Mouse (Mus musculus): ENCODE measurements at regions not wholly inside any gene's neighbourhood (a gene's known extent, or its start where the extent isn't known, plus 50 kb on each side); places are given as distances from the start of the nearest gene placed in this dataset.

DNA sequence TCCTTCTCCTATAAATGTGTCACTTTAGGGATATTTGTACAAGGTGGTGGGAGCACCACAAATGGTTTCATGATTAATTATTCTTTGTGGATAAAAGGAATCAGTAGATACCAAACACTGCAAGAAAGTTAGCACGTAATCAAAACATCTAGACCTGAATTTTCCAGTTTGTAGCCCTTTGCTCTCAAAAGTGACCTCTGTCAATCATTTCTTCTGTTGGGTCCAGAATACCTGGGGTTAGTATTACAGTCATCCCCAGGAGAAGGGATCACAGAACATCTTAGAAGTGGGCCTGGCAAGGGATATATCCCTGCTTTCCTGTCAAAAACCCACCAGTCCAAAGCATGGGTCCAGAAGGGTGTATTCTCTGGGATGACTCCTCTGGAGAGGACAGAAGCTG, 122.1 kb upstream of the Zmiz1 start:
- CTCF ChIA-PET = no interaction called here

DNA sequence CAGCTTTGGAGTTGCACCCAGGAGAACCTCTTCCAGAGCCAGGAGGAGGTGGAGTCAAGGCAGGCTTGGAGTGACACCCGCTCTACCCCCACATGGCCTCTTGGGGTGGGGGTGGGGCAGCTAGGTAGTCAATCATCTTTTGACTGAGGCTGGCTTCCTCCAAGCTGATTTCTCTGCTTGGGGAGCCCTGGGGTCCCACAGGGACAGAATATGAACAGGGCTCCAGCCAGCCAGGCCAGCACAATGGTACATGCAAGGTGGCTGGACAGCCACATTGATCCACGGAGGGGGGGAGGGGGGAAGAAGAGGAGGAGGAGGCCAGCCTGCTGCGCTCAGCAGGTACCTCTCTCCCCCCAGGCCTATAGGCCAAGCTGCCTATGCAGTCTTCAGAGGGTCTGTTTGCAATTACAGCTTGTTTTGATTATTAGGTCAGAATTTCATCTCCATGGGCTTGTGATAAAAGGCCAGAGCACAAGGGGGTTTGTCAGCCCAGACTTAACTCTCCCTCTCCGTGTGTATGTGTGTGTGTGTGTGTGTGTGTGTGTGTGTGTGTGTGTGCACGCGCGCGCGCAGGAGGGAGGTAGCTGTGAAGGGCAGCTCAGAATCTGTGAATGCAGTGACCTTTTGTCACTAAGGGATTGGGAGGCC, 120.5 kb upstream of the Zmiz1 start:
- CTCF ChIA-PET = no interaction called here

GRCm38 (mm10) chr14:25340845-25341244, 118.1 kb upstream of the Zmiz1 start:
- CTCF ChIA-PET = no interaction called here

GRCm38 (mm10) chr14:25341848-25342427, 117.0 kb upstream of the Zmiz1 start:
- CTCF ChIA-PET = no interaction called here

DNA sequence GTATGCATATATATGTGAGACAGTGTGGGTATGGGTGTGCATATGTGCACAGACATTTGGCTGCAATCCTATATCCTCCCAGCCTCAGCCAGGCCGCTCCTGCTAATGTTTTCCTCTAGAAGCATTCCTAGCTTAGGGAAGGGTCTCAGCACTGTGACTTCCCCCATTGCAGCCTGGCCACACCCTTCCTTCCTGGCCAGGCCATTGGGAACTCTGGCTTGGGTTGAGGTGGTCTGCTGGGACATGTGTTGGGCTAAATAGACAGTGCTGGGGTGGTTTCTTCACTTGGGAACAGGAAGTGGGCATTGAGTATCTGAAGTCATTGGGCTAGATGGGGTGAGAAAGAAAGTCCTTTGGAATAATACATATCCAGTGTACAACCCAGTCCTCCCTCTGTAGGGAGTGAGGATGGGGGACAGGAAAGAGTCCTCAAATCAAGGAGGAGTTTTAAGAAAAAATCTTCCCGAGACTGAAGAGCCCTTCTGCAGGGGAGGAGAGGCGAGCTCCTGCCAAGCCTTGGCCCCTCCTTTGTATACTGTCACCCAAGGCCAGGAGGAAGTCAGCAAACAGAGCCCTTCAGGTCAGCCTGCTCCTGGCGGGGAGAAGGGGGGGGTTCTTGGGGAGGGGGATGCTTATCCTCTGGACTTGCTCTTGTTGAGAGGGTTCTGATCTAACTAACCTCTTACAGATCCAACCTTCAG, 116.0 kb upstream of the Zmiz1 start:
- CTCF ChIA-PET = no interaction called here

GRCm38 (mm10) chr14:25345995-25346394, 113.0 kb upstream of the Zmiz1 start:
- CTCF ChIA-PET = no interaction called here

DNA sequence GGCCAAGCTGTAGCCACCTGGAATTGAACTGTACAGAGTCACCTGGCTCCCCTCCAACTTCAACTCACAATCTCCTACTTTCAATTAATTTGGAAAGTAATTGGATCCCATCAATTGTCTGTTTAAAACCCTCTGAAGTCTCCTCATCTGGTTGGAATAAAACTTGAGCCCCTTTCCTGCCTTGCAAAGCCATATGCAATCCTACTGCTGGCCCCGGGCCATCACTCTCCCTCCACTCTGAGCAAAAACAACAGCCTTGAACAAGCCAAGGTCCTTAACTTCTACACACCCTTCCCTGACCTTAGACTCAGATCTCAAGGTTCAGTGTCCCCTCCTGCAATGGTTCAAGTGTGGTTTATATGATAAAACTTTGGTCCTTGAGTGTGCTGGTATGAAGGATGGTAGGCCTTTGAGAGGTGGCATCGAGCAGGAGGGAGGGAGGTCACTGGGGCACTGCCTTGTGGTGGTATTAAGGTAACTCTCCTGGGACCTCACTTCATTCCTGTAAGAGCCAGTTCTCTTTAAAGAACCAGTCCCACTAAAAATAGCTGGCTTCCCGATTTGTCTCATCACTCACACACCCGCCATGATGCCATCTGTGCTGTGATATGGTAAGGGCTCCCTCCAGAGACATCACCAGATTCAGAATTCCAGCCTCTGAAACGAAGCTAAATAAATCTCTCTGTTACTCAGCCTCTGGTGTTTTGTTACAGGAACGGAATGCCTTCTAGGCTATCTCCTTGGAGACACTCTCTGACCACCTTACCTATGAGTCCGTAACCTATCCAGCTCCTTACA, 112.0 kb upstream of the Zmiz1 start:
- CTCF ChIA-PET = interaction anchor here (0.5 kb wide), 1 partner anchor 324 kb away, joined by 3 read pairs; no protein-coding TSS in a partner anchor

- CTCF ChIA-PET = interaction anchor here (0.6 kb wide), 1 partner anchor 85 kb away, joined by 3 read pairs; no protein-coding TSS in a partner anchor
These were observed 108.6 kb upstream of the Zmiz1 start for GRCm38 (mm10) chr14:25350282-25350964.

DNA sequence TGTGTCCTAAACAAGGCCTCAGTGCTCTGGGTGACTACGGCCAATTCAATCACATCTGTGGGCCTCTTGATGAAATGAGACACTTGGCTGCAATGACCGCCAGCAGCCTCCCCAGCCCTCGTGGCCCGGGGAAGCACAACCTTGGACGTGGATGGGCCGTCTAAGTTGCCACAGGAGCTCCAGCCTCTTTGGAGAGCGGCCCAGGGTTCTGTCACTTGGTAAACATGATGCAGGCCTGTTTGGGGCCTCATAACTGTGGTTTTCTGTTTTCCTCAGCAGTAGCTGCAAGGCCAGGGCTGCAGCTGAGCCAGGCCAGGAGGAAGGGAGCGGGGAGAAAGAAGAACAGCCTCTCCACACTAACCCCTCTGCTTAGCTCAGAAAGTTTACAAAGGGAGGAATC, 105.2 kb upstream of the Zmiz1 start:
- CTCF ChIA-PET = no interaction called here

- CTCF ChIA-PET = no interaction called here
These were observed 104.6 kb upstream of the Zmiz1 start for GRCm38 (mm10) chr14:25354288-25354850.

DNA sequence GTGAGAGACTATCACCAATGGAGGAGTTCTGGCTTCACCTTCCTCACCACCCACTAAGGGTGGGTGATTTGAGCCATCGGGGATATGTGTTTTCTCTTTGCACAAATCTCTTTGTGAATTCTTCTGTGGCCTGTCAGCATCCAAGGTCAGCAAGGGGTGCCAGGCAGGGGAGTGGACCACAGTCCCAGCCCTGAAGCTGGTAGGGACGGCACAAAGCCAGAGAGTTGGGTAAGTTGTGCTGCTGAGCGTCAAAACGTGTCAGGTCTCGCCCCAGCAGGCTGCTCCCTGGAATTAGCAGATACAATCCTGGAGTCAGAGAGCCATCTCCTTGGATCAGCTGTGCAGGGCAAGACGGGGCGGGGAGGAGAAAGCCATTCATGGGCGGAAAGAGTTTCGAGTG, 101.2 kb upstream of the Zmiz1 start:
- CTCF ChIA-PET = no interaction called here

- CTCF ChIA-PET = no interaction called here
These were observed 99.1 kb upstream of the Zmiz1 start for GRCm38 (mm10) chr14:25359824-25360294.

DNA sequence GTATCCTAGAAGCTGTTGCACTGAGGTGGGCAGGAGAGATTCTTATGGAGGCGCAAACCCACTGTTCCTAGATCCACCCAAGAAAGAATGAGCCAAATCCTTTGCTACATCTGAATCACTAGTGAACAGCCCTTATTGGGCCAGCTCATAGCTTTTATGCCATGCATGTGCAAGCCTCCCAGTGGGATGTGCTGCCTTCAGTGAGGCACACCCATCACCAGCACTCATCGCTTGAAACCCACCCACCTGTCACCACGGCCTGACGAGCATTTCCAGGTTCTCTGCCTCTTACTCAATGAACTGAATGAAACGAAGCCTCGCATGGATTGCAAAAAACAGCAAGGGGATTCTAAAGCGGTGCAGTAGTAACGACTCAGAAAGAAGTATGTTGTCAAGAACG, 98.3 kb upstream of the Zmiz1 start:
- CTCF ChIA-PET = no interaction called here

DNA sequence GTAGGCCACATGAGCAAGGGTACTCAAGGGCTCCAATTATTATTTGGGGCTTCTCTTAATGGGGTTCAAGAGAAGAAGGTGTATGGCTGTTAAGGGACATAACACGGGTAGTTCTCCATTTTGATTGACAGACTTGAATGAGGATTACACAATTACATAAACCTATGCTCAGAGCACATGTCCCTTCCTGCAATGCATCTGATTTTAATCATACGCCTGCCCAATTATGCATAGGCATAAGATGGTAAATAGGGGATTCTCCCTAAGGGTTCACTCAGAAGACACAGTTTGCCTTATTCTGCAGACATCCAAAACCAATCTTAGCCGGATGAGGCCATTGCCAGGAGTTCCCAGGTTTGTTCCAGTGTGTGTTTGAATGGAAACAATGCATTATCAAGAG, 97.9 kb upstream of the Zmiz1 start:
- CTCF ChIA-PET = no interaction called here

DNA sequence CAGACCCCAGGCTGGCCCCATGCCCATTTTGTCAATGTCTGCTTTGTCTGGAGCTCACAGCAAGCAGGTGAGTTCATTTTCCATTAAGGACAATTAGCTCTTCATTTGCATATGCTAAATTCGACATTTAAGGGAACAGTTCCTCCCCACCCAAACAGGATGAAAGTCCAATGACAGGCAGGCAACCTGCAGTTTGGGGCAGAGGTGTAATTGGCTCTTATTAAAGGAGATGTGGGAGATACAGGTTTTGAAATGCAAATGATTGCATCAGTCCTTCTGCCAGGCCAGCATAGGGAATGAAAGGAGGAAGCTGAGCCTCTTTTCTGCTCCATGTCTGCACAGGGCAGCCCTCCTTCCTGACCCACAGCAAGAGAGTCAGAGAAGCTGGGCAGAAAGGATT, 96.2 kb upstream of the Zmiz1 start:
- CTCF ChIA-PET = no interaction called here

GRCm38 (mm10) chr14:25365226-25365800, 93.7 kb upstream of the Zmiz1 start:
- CTCF ChIA-PET = no interaction called here

GRCm38 (mm10) chr14:25366009-25366408, 93.0 kb upstream of the Zmiz1 start:
- CTCF ChIA-PET = no interaction called here

DNA sequence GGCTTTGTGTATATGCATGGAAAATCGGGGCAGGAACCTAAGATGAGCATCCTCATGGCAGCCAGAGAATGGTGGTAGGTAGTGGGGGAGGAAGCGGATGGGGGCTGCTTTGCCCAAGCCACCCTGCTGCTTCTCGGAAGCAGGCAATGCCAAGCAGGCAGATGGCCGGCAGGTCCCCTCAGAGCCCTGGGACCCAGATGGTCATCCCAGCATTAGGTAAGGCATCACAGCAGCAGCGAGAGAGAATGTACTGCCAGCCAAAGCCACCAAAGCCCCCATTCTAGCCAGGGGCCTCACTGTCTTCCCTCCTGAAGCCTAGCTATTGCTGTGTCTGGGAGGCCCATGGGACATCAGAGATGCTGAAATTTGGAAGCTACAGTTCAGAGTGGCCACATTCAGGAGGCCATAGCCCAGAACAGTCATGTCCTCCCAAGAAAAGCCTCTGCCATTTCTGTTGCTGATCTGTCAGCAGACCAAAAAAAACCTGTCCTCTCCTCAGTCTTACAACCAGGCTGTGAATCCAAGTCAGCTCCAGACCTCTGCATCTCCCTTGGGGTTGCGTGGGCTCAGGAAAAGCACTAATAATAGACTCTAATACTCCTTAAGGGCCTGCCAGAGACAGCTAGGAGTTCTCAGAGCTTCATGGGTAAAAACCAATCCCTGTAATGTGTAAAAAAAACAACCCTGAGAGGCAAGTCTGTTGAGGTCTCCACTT, 88.5 kb upstream of the Zmiz1 start:
- CTCF ChIA-PET = interaction anchor here (0.7 kb wide), 1 partner anchor 27 kb away, joined by 3 read pairs; no protein-coding TSS in a partner anchor

- CTCF ChIA-PET = no interaction called here
These were observed 88.0 kb upstream of the Zmiz1 start for GRCm38 (mm10) chr14:25371021-25371400.

DNA sequence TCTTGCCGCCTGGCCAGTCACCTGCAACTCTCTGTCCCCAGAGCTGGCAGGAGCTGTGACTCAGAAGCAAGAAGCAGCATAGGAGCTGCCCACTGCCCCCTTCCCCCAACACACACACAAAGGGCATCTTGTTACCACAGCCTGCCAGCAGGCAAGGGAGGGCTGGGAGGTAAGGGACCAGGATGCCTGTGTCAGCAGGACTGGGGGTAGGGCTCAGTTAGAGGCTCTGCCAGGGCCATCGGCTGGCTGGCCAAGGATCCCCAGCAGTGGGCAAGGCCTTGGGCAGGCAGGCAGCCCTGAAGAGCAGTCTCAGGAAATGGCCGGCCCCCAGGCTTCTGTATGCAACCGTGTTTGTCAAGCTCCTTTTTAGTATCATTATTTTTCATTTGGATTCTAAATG, 87.3 kb upstream of the Zmiz1 start:
- CTCF ChIA-PET = no interaction called here

DNA sequence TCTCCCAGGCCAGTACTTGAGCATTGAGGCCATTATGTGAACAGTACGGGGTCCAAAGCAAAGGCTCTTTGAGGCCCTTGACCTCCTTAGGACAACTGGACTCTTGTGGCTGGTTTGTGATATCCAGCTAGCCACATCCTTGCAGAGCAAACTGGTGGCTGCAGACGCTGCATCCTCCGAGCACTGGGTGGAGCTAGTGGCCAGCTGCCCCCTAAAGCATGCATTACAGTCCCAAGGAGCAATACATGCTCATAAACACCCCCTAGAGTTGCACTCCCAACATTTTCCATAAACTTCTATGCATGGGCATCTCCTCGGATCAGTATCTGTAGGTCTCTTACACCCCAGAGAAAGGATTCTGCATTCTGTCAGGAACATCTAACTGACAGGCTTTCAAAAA, 86.4 kb upstream of the Zmiz1 start:
- CTCF ChIA-PET = no interaction called here

Measured in spleen, embryonic (tissue).